Mouse (Mus musculus): ENCODE measurements at regions not wholly inside any gene's neighbourhood (a gene's known extent, or its start where the extent isn't known, plus 50 kb on each side); places are given as distances from the start of the nearest gene placed in this dataset.

GRCm38 (mm10) chr11:113178375-113178774 lies 396.4 kb downstream of the Sox9 start:
- DNase-seq (ENCODE audit: low spot score), result no peak

- DNase-seq (ENCODE audit: low spot score), result no peak
Observed at GRCm38 (mm10) chr11:113180008-113180407, 398.0 kb downstream of the Sox9 start.

GRCm38 (mm10) chr11:113182083-113182861 lies 400.2 kb downstream of the Sox9 start:
- no peak for DNase-seq (ENCODE audit: low spot score)

- no peak for DNase-seq (ENCODE audit: low spot score)
Observed at GRCm38 (mm10) chr11:113183556-113183955, 401.5 kb downstream of the Sox9 start.

- no peak for DNase-seq (ENCODE audit: low spot score)
Observed at GRCm38 (mm10) chr11:113184095-113184494, 402.1 kb downstream of the Sox9 start.

GRCm38 (mm10) chr11:113187407-113187806 lies 405.4 kb downstream of the Sox9 start:
- no peak for DNase-seq (ENCODE audit: low spot score)

GRCm38 (mm10) chr11:113188263-113188920 lies 406.4 kb downstream of the Sox9 start:
- DNase-seq (ENCODE audit: low spot score), result no peak

GRCm38 (mm10) chr11:113190006-113190405 lies 408.0 kb downstream of the Sox9 start:
- DNase-seq (ENCODE audit: low spot score), result no peak

GRCm38 (mm10) chr11:113190520-113190919 lies 408.5 kb downstream of the Sox9 start:
- DNase-seq (ENCODE audit: low spot score), result no peak

GRCm38 (mm10) chr11:113191006-113191405 lies 409.0 kb downstream of the Sox9 start:
- DNase-seq (ENCODE audit: low spot score), result no peak

- no peak for DNase-seq (ENCODE audit: low spot score)
Observed at GRCm38 (mm10) chr11:113192086-113192856, 410.2 kb downstream of the Sox9 start.

GRCm38 (mm10) chr11:113194144-113194827 lies 412.3 kb downstream of the Sox9 start:
- no peak for DNase-seq (ENCODE audit: low spot score)
